Mouse (Mus musculus) testis, adult 2 months (tissue): ENCODE data around the gene Bsg. TPM values are rescaled to one million over a fixed set of nuclear protein-coding genes. Genes with fewer than 3 reads are reported as not detected.

Source experiments
- H3K27ac ChIP-seq: fragments of 200-500 bp; 2 replicates; pipeline ENCODE4 v1.5.1; 2012; ENCODE audit warnings: low read depth, low read length; ENCODE audit not compliant: control insufficient read depth, insufficient read depth
- H3K27me3 ChIP-seq: fragments of 200-500 bp; 2 replicates; pipeline ENCODE4 v1.6.1; 2012; ENCODE audit warnings: mild to moderate bottlenecking, low read length, moderate library complexity; ENCODE audit not compliant: control insufficient read depth, insufficient read depth
- H3K36me3 ChIP-seq: fragments of 200-500 bp; 2 replicates; pipeline ENCODE4 v1.6.1; 2012; ENCODE audit warnings: mild to moderate bottlenecking, low read length; ENCODE audit not compliant: control insufficient read depth, insufficient read depth
- H3K4me1 ChIP-seq: fragments of 200-500 bp; 2 replicates; pipeline ENCODE4 v1.6.1; 2012; ENCODE audit warnings: low read length; ENCODE audit not compliant: control insufficient read depth, insufficient read depth
- H3K4me3 ChIP-seq: fragments of 200-500 bp; 2 replicates; pipeline ENCODE4 v1.5.1; 2012; ENCODE audit warnings: low read depth, mild to moderate bottlenecking, low read length, moderate library complexity, mixed read lengths; ENCODE audit not compliant: control insufficient read depth
- CTCF ChIP-seq: fragments of 200-500 bp; IDR thresholded peaks from 2 replicates; pipeline ENCODE4 v1.5.1; 2012; ENCODE audit warnings: low read depth, mild to moderate bottlenecking, inconsistent platforms, low read length, moderate library complexity; ENCODE audit not compliant: control insufficient read depth, insufficient read depth, insufficient replicate concordance
- POLR2A ChIP-seq: fragments of 200-500 bp; IDR thresholded peaks from 2 replicates; pipeline ENCODE4 v1.6.1; 2012; ENCODE audit warnings: low read depth, mild to moderate bottlenecking, inconsistent platforms, low read length, moderate library complexity; ENCODE audit not compliant: control insufficient read depth
- polyA plus RNA-seq: library from polyadenylated mRNA; depleted of rRNA; stranded (reverse); fragments of >200 nt; gene quantifications from 2 replicates; pipeline ENCODE4 v1.2.3, GENCODE M21; 2012; rRNA removed

The Bsg gene
- polyA plus RNA-seq = 849 and 920 TPM in 2 replicates

DNA sequence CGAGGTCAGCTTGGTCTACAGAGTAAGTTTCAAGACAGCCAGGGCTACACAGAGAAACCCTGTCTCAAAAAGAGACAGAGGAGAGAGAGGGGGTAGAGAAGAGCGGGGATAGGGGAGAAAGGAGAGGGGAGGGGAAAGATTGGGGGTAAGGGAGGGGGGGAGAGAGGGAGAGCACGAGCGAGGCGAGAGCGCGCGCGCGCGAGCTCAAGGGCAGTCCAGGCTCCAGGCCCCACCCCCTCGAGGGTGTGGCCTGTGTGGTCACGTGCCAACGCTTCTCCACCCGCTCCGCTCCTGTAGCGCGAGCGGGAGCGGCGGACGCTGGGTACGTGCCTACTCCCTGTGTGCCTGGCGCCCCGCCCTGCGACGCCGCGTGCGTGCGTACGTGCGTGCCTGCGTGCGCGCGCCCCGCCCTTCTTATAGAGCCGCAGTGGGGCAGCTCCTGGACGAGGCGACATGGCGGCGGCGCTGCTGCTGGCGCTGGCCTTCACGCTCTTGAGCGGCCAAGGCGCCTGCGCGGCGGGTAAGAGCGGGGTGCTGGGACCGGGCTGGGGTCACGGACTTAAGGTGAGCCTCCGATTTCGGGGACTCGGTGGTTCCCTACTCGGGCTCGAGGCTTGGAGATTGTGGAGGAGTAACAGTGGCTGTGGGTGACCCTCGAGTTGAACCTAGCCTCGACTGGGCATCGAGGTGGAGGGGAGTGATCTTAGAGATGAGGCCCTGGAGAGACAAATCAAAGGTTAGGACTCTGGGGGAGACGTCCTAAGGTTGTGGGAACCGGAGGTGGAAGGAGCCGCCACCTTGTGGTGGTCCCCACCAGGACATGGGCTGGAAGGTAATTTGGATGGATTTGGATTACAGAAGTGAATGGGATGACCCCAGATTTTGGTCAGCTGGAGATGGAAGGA, at the start of gene Bsg:
Gene Bsg (plus strand): TSS at position 427 of the 905 bp plus-strand sequence.
- Histone ChIP-seq H3K4me3 (peak within 1 kb of the TSS; percentile 96), H3K36me3 (no peaks in the 10 kb centered on the region; the same call in 1 of the 2 replicates), H3K4me1 (peaks cover 32% of the 10 kb centered on the region), H3K27ac (peak within 1 kb of the TSS; percentile 93), H3K27me3 (no peaks in the 10 kb centered on the region)
- no peak for TF ChIP-seq CTCF
- peak; percentile 99 for TF ChIP-seq POLR2A

DNA sequence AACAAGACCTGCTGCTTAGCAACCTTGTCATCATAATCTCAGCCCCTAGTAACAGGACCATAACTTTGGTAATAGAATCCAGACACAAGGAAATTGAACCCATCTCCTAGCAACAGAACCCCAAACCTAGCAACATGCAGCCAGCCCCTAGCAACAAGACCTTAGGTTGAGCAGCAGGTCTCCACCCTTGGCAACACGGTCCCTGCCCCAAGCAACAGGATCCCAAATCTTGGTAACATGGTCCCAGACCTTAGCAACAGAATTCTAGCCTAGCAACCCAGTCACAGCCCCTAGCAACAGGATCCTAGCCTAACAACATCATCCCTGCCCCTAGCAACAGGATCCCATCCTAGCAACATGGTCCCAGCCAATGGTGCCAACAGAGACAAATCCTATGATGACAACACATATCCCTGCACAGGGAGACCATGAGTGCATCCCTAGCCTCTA, 49.3 kb upstream of the Bsg start:
- Histone ChIP-seq H3K36me3 (no peaks in the 10 kb centered on the region), H3K4me3 (no peak overlapping the region), H3K4me1 (no peaks in the 10 kb centered on the region; the same call in 1 of the 2 replicates), H3K27me3 (no peaks in the 10 kb centered on the region), H3K27ac (no peak overlapping the region)
- TF ChIP-seq POLR2A (no peak), CTCF (no peak)

DNA sequence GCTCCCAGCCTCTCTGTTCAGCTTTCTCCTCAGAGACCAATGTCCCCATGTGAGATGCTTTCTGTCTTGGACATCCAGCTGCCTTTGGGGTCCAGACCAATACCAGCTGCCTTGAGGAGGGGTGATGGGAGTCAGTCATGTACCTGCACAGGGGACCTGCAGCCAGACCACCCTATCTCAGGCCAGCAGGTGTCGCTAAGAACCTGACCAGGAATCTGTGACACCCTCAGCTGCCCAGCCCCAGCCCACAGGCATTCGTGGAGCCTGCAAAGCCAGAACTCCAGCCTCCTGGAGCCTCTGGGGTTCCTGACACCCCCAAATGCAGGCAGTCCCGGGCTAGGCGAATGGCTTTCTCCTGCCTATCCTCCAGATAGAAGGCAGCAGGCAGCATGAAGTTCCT, 45.5 kb upstream of the Bsg start:
- Histone ChIP-seq H3K36me3 (no peaks in the 10 kb centered on the region), H3K4me1 (peaks cover 14% of the 10 kb centered on the region), H3K27ac (no peak overlapping the region), H3K27me3 (no peaks in the 10 kb centered on the region), H3K4me3 (no peak overlapping the region)
- TF ChIP-seq POLR2A = no peak
- no peak for TF ChIP-seq CTCF

GRCm38 (mm10) chr10:79660298-79660697, 44.0 kb upstream of the Bsg start:
- H3K27ac ChIP-seq = no peak overlapping the region
- no peak overlapping the region for H3K4me3 ChIP-seq
- TF ChIP-seq CTCF = no peak
- no peak for TF ChIP-seq POLR2A

DNA sequence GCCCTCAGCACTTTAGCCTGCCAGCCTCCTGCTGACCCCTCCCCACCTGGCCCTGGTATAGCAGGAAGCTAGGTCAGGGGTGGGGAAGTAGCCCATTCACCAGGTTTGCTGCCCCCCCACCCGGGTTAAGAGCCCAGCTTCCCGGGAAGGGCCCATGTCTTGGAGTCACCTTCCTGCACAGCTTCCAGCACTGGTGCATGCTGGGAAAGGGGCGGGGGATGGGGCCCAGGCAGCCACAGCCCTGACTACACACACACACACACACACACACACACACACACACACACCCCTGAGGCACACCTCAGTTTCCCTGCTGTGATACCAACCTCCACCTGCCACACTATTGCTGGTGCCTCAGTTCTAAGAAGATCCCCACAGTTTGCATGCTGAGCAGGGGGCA, 42.4 kb upstream of the Bsg start:
- Histone ChIP-seq H3K4me3 (no peak overlapping the region), H3K27ac (no peak overlapping the region), H3K27me3 (no peaks in the 10 kb centered on the region), H3K4me1 (peaks cover 14% of the 10 kb centered on the region), H3K36me3 (no peaks in the 10 kb centered on the region)
- TF ChIP-seq CTCF (no peak), POLR2A (no peak)

More at GRCm38 (mm10) chr10:79660298-79660697, 44.0 kb upstream of the Bsg start:
- H3K4me1 ChIP-seq = peaks cover 14% of the 10 kb centered on the region
- H3K36me3 ChIP-seq = no peaks in the 10 kb centered on the region
- H3K27me3 ChIP-seq = no peaks in the 10 kb centered on the region

DNA sequence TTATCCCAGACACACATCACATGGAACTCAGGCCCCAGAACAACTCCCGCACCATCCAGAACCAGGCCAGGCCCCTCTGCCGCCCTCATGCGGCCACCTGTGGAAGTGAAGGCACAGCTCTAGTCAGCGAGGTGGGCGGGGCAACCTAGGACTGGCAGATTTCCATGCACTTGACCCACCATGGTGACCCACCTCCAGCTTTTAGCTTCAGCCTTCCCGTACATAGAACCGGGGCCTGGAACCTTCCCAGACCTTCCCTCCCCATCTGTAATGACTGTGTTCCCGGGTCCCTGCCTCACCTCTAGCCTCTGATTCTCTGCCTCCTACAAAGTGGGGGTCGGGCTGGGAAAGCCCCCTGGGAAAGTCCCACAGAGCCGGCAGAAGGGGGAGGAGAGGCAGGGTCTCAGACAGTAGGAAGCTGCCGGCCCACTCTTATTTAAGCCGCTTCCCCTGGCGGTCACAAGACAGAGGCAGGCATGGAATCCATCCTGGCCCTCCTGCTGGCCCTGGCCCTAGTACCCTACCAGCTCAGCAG, 40.1 kb upstream of the Bsg start, which contains the start of gene Madcam1:
Gene Madcam1 (plus strand): TSS at position 429 of the 535 bp plus-strand sequence.
- TF ChIP-seq CTCF (peak; percentile 96), POLR2A (no peak)
- H3K4me1 ChIP-seq = peaks cover 14% of the 10 kb centered on the region
- H3K36me3 ChIP-seq = no peaks in the 10 kb centered on the region
- no peaks in the 10 kb centered on the region for H3K27me3 ChIP-seq
- no peak within 1 kb of the TSS for H3K27ac ChIP-seq
- H3K4me3 ChIP-seq = no peak within 1 kb of the TSS

DNA sequence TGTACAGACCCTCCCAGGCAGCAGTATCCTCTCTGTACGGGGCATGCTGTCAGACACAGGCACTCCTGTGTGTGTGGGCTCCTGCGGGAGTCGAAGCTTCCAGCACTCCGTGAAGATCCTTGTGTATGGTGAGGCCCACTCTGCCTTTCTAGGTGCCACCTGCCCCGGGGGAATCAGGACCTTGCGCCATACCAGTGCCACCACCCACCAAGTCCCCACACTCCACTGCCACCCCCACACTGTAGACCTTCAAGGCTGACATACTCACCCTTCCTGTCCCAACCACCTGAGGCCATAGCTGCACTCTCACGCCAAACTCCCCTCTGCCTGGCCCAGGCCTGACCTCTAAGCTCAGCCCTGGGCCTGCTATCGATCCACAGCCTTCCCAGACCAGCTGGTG, 39.2 kb upstream of the Bsg start:
- H3K27ac ChIP-seq = no peak overlapping the region
- no peak overlapping the region for H3K4me3 ChIP-seq

More for the DNA sequence above, 39.2 kb upstream of the Bsg start:
- TF ChIP-seq CTCF (no peak), POLR2A (no peak)
- Histone ChIP-seq H3K36me3 (no peaks in the 10 kb centered on the region), H3K4me1 (peaks cover 17% of the 10 kb centered on the region), H3K27me3 (no peaks in the 10 kb centered on the region)
